Mouse (Mus musculus) skeletal muscle tissue, adult 2 months (tissue): ENCODE measurements at regions not wholly inside any gene's neighbourhood (a gene's known extent, or its start where the extent isn't known, plus 50 kb on each side); places are given as distances from the start of the nearest gene placed in this dataset.

Experiments used
- DNase-seq: peaks from one replicate; pipeline ENCODE4 v3.0.0-alpha.2; 2012; ENCODE audit warnings: low read depth, low spot score

DNA sequence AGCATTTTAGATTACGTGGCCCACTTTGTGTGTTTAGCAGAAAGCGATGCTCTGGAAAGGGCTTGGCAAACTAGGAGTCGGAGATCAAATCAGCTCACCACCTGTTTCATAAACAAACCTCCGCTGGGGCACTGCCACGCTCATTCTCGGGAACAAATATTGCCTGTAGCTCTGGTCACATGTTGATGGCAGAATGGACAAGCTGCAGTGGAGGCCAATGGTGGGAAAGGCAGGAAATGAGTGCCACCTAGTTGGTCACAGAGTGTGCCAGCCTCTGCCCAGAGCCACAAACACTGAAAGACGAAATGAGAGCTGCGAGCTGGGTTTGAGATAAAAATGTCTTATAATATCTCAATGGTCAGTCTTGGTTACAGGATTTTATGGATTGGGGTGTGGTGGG lies 259.2 kb upstream of the Csf3r start:
- DNase-seq: no peak

- no peak for DNase-seq
Measured at GRCm38 (mm10) chr4:125777126-125777525, 247.2 kb upstream of the Csf3r start.

DNA sequence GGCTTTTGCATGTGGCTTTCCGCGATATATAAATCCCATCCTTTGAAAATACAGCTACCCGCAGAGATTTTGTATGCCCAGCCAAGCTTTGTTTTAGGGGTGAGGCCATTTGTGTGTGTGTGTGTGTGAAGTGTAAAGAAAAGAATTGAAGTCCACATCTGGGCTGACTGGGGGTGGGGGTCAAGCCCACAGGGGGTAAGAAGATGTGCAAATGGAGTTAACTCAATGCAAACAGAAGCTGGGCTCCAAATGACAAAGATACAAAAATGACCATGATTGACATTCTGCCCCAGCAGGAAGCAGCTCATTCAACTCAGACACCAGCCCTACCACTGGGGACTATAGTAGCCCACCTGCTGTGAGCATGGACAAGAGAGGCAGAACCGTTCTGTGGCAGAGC lies 244.2 kb upstream of the Csf3r start:
- no peak for DNase-seq

DNA sequence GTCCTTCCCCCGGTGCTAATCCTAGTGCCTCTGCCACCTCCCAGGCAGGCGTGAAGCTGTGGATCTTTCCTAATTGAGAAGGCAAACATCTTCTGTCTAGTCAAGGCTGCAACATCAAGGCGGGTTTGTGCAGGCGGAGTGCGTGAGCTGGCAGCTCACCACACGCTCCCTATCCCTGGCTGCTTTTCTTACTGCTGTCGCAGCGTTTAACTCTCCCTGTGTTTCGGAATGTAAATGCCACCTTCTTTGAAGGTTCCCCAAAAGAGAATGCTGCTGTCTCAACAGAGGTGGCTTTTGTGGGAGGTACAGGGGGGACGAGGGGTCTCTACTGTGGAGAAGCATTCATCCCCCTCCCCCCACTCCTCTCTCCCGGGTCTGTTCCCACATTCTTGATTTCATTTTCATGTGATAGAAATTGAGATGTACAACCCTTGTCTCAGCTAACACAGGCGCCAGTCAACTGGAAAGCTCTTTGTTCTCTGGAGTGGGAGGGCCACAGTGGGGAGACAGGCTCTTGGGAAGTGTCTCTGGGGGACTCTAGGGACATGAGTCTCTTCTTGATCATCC lies 243.3 kb upstream of the Csf3r start:
- DNase-seq: no peak

GRCm38 (mm10) chr4:125782346-125782745 lies 242.0 kb upstream of the Csf3r start:
- no peak for DNase-seq

DNA sequence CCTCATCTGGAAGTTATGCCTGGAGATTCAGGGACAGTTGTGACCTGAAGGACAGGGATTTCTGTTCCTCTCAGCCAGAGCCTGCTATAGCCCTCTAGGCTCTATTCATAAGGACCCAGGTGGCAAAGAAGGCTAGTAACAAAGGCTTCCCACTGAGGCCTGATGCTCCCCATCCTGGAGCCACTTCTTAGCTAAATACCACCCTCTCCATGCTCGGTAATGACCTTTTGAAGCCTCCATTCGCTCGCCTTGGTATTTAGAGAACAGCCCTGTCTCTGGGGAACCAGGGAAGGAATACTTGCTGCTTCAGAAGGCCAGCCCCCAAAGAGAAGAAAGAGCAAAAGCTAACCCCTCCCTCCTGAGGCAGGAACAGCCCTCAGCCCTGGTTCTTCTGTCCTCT lies 238.3 kb upstream of the Csf3r start:
- DNase-seq: no peak

- no peak for DNase-seq
Measured at GRCm38 (mm10) chr4:125794679-125795078, 229.7 kb upstream of the Csf3r start.

- no peak for DNase-seq
Measured at GRCm38 (mm10) chr4:125807923-125808322, 216.4 kb upstream of the Csf3r start.

GRCm38 (mm10) chr4:125809446-125810108 lies 214.8 kb upstream of the Csf3r start:
- no peak for DNase-seq

GRCm38 (mm10) chr4:125810247-125810646 lies 214.1 kb upstream of the Csf3r start:
- no peak for DNase-seq

DNA sequence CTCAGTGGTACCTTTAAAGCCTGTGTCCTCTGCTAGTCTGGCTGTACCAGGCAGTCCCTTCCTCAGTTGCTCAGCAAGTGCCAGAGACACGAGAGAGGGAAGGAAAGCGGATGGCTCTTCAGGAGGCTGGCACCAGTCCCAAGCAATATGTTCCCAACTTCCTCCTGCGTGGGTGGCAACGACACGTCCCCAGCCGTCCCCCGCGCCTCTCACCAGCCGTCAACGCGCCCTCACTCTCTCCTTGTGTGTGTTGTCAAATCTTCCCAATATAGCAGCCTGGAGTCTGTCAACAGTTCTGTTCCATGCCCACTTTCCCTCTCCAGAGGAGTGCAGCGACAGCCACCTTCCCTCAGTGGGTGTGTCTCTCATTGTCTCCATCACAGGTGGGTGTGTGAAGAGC lies 210.0 kb upstream of the Csf3r start:
- DNase-seq: no peak

- DNase-seq: no peak
Measured at GRCm38 (mm10) chr4:125815276-125815675, 209.1 kb upstream of the Csf3r start.

- DNase-seq: no peak
Measured at GRCm38 (mm10) chr4:125824525-125824924, 199.8 kb upstream of the Csf3r start.

DNA sequence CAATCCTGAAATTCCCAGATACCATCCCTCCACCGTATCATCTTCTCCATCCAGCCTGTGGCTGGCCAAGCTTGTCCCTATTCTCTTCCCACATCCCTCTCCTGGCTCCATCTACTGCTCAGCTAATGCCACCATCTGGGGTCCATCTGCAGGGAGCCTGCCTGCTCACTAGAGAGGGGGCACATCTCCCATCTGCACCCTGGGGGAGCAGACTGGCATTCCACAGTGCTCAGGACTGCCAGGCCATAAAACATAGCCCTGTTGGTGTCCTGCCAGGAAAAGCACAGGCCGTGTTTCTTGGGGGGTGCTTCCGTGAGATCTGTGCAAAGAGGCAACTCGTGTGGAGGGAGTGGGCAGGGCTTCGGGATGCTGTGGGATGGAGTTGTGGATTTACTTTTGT lies 197.9 kb upstream of the Csf3r start:
- no peak for DNase-seq

DNA sequence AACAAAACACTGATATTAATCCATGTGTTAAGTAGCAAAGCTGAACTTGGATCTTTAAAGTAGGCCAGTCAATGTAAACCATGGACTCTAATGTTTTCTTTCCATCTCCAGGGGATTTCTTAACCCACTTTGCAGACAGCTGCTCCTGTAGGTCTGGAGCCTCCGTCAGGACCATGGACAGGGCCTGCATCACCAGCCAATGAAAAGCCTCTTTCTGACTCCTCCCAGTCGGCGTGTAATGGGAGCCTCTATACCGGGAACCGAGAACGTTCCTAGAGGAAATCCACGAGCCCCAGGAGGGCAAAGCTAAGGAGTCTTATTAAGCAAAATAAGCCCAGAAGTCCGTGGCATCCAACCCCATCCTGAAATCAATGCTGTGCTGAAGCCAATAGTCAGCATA lies 189.1 kb upstream of the Csf3r start:
- no peak for DNase-seq

DNA sequence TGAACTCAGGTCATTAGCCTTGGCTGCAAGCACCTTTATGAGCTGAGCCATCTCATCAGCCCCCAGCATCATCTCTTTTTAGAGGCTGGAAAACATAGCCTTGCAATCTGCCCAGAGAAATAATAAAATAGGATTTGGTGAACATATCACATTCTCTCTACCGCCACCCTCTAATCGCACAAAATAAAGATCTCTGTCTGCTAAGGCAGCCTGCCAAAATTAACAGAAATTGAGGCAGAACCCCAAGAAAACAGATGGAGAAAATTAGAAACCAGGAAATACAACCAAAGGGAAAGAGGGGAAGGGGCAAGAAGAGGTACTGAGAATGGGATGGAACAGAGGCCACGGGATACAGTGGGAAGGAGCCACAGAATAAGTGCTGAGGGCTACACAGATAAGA lies 176.8 kb upstream of the Csf3r start:
- DNase-seq: no peak

- DNase-seq: no peak
Measured at GRCm38 (mm10) chr4:125850300-125850699, 174.1 kb upstream of the Csf3r start.

GRCm38 (mm10) chr4:125852545-125852944 lies 171.8 kb upstream of the Csf3r start:
- DNase-seq: no peak

DNA sequence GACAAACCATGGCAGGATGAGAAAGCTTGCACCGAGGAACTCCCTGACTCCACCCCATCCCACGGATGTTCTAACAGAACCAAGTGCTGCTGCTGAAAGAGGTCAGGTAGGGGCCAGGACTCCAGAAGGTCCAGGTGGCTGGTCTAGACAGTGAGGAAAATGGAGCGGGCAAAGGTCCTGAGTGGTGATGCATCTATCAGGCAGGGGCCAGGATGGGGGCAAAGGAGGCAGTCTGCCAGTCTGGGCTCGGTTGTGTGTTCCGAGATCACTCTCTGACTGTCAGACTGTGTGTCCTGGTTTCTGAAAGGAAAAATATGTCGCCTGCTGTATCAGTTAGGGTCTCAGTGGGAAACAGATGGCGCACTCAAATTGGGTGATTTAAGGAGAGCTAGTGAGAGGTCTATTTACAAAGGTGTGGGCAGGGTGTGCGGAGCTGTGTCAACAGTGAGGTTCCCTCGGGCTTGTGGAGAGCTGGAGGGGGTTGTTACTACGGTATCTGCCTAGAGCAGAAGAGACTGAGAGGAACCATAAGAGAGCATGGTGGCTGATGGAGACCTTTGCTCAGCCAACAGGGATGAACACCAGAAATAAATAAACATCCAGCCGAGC lies 168.3 kb upstream of the Csf3r start:
- DNase-seq: no peak

- no peak for DNase-seq
Measured at GRCm38 (mm10) chr4:125856781-125857180, 167.6 kb upstream of the Csf3r start.

- no peak for DNase-seq
Measured at GRCm38 (mm10) chr4:125865057-125865456, 159.3 kb upstream of the Csf3r start.

DNA sequence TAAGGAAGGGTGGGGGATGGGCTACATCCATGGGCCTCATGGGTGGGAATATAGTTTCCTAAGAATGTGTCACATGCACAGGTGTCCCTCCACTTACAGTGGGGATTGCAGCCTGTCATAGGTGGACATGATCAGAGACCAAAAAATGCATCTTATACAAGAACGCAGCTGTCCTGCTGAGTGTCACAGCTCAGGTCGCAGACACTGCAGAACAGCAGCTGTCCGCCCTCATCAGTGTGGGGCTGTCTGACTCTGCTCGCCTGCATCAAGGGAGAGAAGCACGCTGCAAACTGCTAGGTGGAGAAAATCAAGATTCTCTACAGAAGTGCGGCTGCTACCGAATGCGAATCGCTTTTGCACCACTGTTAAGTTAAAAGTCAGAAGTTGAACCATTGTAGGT lies 158.6 kb upstream of the Csf3r start:
- no peak for DNase-seq

DNA sequence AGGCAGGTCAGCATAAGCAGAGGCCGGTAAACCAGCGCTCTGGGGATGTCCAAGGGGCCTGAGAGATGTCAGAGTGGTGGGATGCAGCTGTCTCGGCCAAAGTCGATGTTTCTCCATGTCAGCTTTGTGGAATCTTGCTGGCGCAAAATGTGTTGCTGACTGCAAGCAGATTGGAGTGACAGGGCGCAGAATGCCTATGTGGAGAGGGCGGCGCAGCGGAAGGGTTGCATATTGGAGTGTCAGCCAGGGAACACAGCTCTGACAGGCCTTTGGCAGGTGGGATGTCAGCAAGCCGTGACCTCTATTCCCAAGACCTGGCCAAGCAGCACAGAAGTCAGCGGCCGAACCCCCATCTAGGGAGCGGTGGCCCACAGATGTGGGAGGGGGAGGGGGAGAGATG lies 153.1 kb upstream of the Csf3r start:
- DNase-seq: no peak
